Mouse (Mus musculus): ENCODE data around the gene Gnb3. TPM values are rescaled to one million over a fixed set of nuclear protein-coding genes. Genes with fewer than 3 reads are reported as not detected.

Gene Gnb3
- polyA plus RNA-seq (2015; fragmentation: Nextera tagmentation; extraction: Ambion mirVana): 15.3 and 18.6 TPM in 2 replicates

DNA sequence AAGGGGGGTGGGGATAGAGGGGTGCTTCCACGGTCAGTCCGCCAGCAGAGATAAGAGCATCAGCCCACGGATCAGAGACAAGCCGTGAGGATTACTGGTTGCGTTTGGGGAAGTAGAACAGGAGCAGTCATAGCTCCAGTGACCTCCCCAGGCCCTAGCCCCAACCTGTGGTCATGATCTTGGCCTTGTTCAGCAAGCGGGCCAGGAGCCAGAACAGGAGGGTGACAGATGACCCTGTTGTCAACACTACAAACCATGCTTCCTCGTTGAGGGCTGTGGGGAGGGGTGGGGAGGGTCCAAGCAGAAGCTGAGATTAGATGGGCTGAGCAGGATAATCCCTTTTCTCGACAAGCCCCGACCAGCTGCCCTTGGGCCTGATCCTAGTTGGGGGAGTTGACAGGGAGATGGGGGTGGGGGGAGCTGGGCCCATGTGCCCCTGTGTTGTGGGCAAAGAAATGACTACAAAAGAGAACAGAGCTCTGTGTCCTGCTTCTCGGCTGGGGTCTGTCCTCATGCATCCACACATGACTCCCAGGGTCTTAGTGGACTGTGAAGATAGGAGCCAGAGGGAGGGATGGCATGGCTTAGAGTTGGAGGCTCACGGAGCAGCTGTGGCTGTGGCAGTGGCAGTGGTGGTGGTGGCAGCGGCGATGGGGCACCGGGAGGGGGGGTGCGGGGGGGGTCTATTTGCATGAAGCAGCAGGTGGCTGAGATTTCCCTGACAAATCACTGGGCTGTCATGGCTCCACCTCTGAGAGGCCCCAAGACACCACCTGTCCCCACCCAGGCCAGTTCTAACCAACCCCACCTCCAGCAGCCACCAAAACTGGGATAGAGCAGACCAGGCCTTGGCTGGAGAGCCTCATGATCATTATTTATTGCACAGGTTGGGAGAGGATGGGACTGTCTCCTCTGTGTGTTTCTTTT is at the start of gene Gnb3:
Gene Gnb3 (minus strand): TSS at position 35 of the 927 bp plus-strand sequence.

GRCm38 (mm10) chr6:124887986-124888385 is 47.9 kb upstream of the Gnb3 start, which contains the start of gene Cd4:
Gene Cd4 (minus strand): TSS chr6:124888221.

DNA sequence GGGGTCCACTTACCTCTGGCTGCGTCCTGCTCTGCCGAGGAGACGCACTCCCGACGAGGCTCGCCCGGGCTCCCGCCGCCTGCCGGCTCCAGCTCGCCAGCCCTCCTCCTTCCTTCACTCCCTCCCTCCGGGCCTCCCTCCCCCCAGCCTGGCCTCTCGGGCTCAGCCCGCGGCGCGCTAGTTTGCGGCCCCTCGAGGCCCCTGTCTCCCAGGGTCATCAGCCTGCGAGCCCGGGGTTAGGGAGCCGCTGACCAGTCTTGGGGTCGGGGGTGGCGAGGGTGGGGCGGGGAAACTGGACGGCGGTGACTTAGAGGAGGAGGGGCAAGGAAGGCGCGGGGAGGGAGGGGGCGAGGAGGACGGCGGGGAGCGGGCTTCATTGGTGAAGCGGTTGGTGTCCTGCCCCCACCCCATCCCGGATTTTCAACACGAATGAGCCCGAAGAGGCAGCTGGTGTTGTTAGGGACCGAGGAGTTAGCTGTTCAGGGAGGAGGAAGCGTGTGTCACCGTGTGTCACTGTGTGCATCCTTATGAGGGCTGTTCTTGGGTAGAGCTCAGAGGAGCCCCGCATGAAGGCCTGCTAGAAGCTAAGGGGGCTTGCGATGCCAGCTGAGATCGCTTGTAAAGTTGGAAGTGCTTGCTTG is 23.7 kb upstream of the Gnb3 start, which contains the start of gene Gpr162:
Gene Gpr162 (minus strand): TSS at position 326 of the 641 bp plus-strand sequence.

DNA sequence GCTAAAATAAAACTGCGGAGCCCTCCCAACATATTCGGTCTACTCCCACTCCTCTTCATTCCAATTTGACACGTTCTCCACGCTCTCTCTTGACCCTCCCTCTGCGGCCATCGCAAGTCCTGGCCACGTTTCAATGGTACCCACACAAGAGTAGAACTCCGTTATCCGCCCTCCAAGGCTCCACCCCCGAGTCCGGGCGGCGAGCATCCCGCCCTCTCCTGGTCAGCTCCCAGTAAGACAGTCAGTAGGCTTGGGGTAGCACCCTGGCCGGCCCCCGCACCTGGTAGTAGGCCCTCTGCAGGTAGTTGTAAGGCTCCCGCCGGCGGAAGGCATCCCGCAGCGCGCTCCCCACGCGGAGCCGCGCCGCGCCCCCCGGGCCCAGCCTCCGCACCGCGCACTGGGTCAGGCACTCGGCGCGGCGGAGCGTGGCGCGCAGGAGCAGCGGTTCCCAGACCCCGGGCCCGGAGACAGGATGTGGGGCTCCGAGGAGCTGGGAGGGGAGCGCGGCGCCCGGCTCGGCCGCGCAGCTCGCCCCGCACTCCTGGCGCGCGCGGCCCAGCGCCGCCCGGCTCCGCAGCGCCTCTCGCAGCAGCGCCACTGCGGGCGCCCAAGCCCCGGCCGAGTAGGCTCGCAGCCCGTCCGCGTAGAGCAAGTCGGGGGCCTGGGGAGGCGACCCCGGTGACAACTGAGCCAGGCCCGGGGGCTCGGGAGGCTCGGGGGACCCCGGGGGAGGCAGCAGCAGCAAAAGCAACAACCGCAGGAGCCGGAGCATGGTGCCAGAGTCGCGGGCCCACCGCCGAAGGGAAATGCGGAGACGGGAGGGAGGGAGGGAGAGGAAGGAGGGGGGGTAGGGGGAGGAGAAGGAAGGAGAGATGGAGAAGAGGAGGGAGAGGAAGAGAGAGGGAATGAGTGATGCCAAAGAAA is 17.1 kb upstream of the Gnb3 start, which contains the start of gene P3h3:
Gene P3h3 (minus strand): TSS at position 837 of the 924 bp plus-strand sequence.

GRCm38 (mm10) chr6:124828868-124829798 is 10.9 kb downstream of the Gnb3 start, which contains the start of the genes Usp5 and Cdca3:
Gene Usp5 (minus strand): TSS chr6:124829484.
Gene Cdca3 (plus strand): TSS chr6:124829547.

GRCm38 (mm10) chr6:124813933-124814332 is 26.1 kb downstream of the Gnb3 start, which contains the start of gene Tpi1:
Gene Tpi1 (minus strand): TSS chr6:124814296.

GRCm38 (mm10) chr6:124808358-124809012 is 31.6 kb downstream of the Gnb3 start, which contains the start of gene Spsb2:
Gene Spsb2 (plus strand): TSS chr6:124808661.

Other genes starting within 250 kb of the Gnb3 start
- 0.23 and 0.28 TPM in 2 replicates for gene C1s2, start 204.2 kb downstream of the Gnb3 start, polyA plus RNA-seq (2015; fragmentation: Nextera tagmentation; extraction: Ambion mirVana)
- 48.4 and 101 TPM in 2 replicates for gene Lpcat3, start 177.2 kb downstream of the Gnb3 start, polyA plus RNA-seq (2015; fragmentation: Nextera tagmentation; extraction: Ambion mirVana)
- gene Emg1, start 128.1 kb downstream of the Gnb3 start, polyA plus RNA-seq (2015; fragmentation: Nextera tagmentation; extraction: Ambion mirVana): 141 and 154 TPM in 2 replicates
- 205 and 312 TPM in 2 replicates for gene Phb2, start 127.9 kb downstream of the Gnb3 start, polyA plus RNA-seq (2015; fragmentation: Nextera tagmentation; extraction: Ambion mirVana)
- gene Ptpn6, start 101.6 kb downstream of the Gnb3 start, polyA plus RNA-seq (2015; fragmentation: Nextera tagmentation; extraction: Ambion mirVana): 8.6 and 10.9 TPM in 2 replicates
- 664 and 838 TPM in 2 replicates for gene Grcc10, start 98.9 kb downstream of the Gnb3 start, polyA plus RNA-seq (2015; fragmentation: Nextera tagmentation; extraction: Ambion mirVana)
- gene Gm45234, start 84.3 kb downstream of the Gnb3 start, polyA plus RNA-seq (2015; fragmentation: Nextera tagmentation; extraction: Ambion mirVana): not detected in 2 replicates
- 13.0 and 14.7 TPM in 2 replicates for gene Atn1, start 83.8 kb downstream of the Gnb3 start, polyA plus RNA-seq (2015; fragmentation: Nextera tagmentation; extraction: Ambion mirVana)
- 11.3 and 20.0 TPM in 2 replicates for gene Eno2, start 70.6 kb downstream of the Gnb3 start, polyA plus RNA-seq (2015; fragmentation: Nextera tagmentation; extraction: Ambion mirVana)
- 0.75 and 1.4 TPM in 2 replicates for gene Lrrc23, start 60.5 kb downstream of the Gnb3 start, polyA plus RNA-seq (2015; fragmentation: Nextera tagmentation; extraction: Ambion mirVana)
- 28.3 and 31.1 TPM in 2 replicates for gene Spsb2, start 31.6 kb downstream of the Gnb3 start, polyA plus RNA-seq (2015; fragmentation: Nextera tagmentation; extraction: Ambion mirVana)
- 417 and 594 TPM in 2 replicates for gene Tpi1, start 26.0 kb downstream of the Gnb3 start, polyA plus RNA-seq (2015; fragmentation: Nextera tagmentation; extraction: Ambion mirVana)
- 72.2 and 94.2 TPM in 2 replicates for gene Usp5, start 10.8 kb downstream of the Gnb3 start, polyA plus RNA-seq (2015; fragmentation: Nextera tagmentation; extraction: Ambion mirVana)
- 52.6 and 58.3 TPM in 2 replicates for gene Cdca3, start 10.7 kb downstream of the Gnb3 start, polyA plus RNA-seq (2015; fragmentation: Nextera tagmentation; extraction: Ambion mirVana)
- 17.3 and 18.8 TPM in 2 replicates for gene P3h3, start 17.5 kb upstream of the Gnb3 start, polyA plus RNA-seq (2015; fragmentation: Nextera tagmentation; extraction: Ambion mirVana)
- gene Gpr162, start 23.7 kb upstream of the Gnb3 start, polyA plus RNA-seq (2015; fragmentation: Nextera tagmentation; extraction: Ambion mirVana): 2.1 and 3.7 TPM in 2 replicates
- gene Cd4, start 47.9 kb upstream of the Gnb3 start, polyA plus RNA-seq (2015; fragmentation: Nextera tagmentation; extraction: Ambion mirVana): 0.20 and 0.44 TPM in 2 replicates
- gene Lag3, start 71.4 kb upstream of the Gnb3 start, polyA plus RNA-seq (2015; fragmentation: Nextera tagmentation; extraction: Ambion mirVana): 2.4 and 4.2 TPM in 2 replicates
- 365 and 389 TPM in 2 replicates for gene Ptms, start 79.8 kb upstream of the Gnb3 start, polyA plus RNA-seq (2015; fragmentation: Nextera tagmentation; extraction: Ambion mirVana)
- gene Mlf2, start 91.1 kb upstream of the Gnb3 start, polyA plus RNA-seq (2015; fragmentation: Nextera tagmentation; extraction: Ambion mirVana): 266 and 322 TPM in 2 replicates
- gene Cops7a, start 125.3 kb upstream of the Gnb3 start, polyA plus RNA-seq (2015; fragmentation: Nextera tagmentation; extraction: Ambion mirVana): 134 and 179 TPM in 2 replicates
- 4.0 and 7.4 TPM in 2 replicates for gene Pianp, start 156.4 kb upstream of the Gnb3 start, polyA plus RNA-seq (2015; fragmentation: Nextera tagmentation; extraction: Ambion mirVana)
- 6.6 and 10.5 TPM in 2 replicates for gene Zfp384, start 168.9 kb upstream of the Gnb3 start, polyA plus RNA-seq (2015; fragmentation: Nextera tagmentation; extraction: Ambion mirVana)
- gene Ing4, start 199.5 kb upstream of the Gnb3 start, polyA plus RNA-seq (2015; fragmentation: Nextera tagmentation; extraction: Ambion mirVana): 90.1 and 150 TPM in 2 replicates
- gene Acrbp, start 209.4 kb upstream of the Gnb3 start, polyA plus RNA-seq (2015; fragmentation: Nextera tagmentation; extraction: Ambion mirVana): 3.2 and 3.4 TPM in 2 replicates
- 0.37 and 0.96 TPM in 2 replicates for gene Lpar5, start 227.6 kb upstream of the Gnb3 start, polyA plus RNA-seq (2015; fragmentation: Nextera tagmentation; extraction: Ambion mirVana)